Mouse (Mus musculus) lung, postnatal 4 days (tissue): Measurements from ENCODE around the gene Spib.

Source experiments
- DNase-seq, 2 experiments: peaks; one replicate each; pipeline ENCODE4 v3.0.0; 2021

Gene Spib

GRCm38 (mm10) chr7:44485572-44486195 lies 46.2 kb downstream of the Spib start:
- peak in 1 of 2 experiments; percentile 12 for DNase-seq

- peak; percentile 59 to 80 for DNase-seq
These were observed 46.9 kb downstream of the Spib start for GRCm38 (mm10) chr7:44484841-44485571.

- DNase-seq: peak in 1 of 2 experiments; percentile 4
These were observed 47.8 kb downstream of the Spib start for GRCm38 (mm10) chr7:44484109-44484508.

- no peak for DNase-seq
These were observed 48.9 kb downstream of the Spib start for GRCm38 (mm10) chr7:44482836-44483435.
